In genomic region chr19:17130544-17130943, GRCm38 (mm10) we compare ENCODE assay signal across 16 mouse cellular contexts.
"Had no signal": no experiment of that assay in that cellular context is flagged by ENCODE, and none has a peak within 500 bp of the region (broad histone marks: within the 10 kb centered on the region; RNA-seq: fewer than 3 reads in every experiment).

No protein-coding gene starts in this region.

- H3K9ac ChIP-seq: neural tube, embryonic 13.5 days; neural tube, embryonic 15.5 days; stomach, embryonic 15.5 days had no signal

- H3K4me3 ChIP-seq: neural tube, embryonic 13.5 days; neural tube, embryonic 15.5 days; stomach, embryonic 15.5 days had no signal

- H3K4me1 ChIP-seq: neural tube, embryonic 13.5 days; neural tube, embryonic 15.5 days; stomach, embryonic 15.5 days had no signal

- DNase-seq: retina, postnatal 1 day; right cerebral cortex, adult 18-20 months; right cerebral cortex, postnatal 14 days; right cerebral cortex, postnatal 25 days; right cerebral cortex, postnatal 4 days; spleen, adult 18-20 months; thymus, adult 18-20 months; thymus, adult 2 months; thymus, postnatal 14 days; thymus, postnatal 25 days; thymus, postnatal 36 days; thymus, postnatal 4 days had no signal

- H3K27ac ChIP-seq: neural tube, embryonic 13.5 days; neural tube, embryonic 15.5 days; stomach, embryonic 15.5 days; stomach, postnatal 0 days had no signal

- H3K27me3 ChIP-seq: neural tube, embryonic 13.5 days; neural tube, embryonic 15.5 days; stomach, embryonic 15.5 days had no signal

- H3K9me3 ChIP-seq: neural tube, embryonic 13.5 days; neural tube, embryonic 15.5 days; stomach, embryonic 15.5 days had no signal

- H3K4me2 ChIP-seq: neural tube, embryonic 13.5 days; neural tube, embryonic 15.5 days; stomach, embryonic 15.5 days had no signal

- H3K36me3 ChIP-seq: neural tube, embryonic 13.5 days; neural tube, embryonic 15.5 days; stomach, embryonic 15.5 days had no signal
